Mouse (Mus musculus): ENCODE measurements around the gene Gna15. TPM values are rescaled to one million over a fixed set of nuclear protein-coding genes. Genes with fewer than 3 reads are reported as not detected.

Gene Gna15
- polyA plus RNA-seq, 1 experiment from 2014 or later: 11.3 TPM

- Histone ChIP-seq H3K9me3 (ENCODE audit: control insufficient read depth, low read length) (no peaks in the 10 kb centered on the region), H3K27ac (ENCODE audit: low read depth, low read length) (peak overlapping the region; percentile 85), H3K4me3 (ENCODE audit: low read depth, low read length) (peak overlapping the region; percentile 90), H3K4me2 (peak overlapping the region; percentile 97), H3K27me3 (replicated peaks; ENCODE audit: control insufficient read depth, insufficient read depth, low read length) (no peaks in the 10 kb centered on the region), H3K36me3 (ENCODE audit: control insufficient read depth, insufficient read depth, low read length) (peaks cover 8% of the 10 kb centered on the region), H3K4me1 (replicated peaks; ENCODE audit: control insufficient read depth, insufficient read depth, low read length) (peaks cover 40% of the 10 kb centered on the region), H3K9ac (ENCODE audit: low read depth, low read length) (peak overlapping the region; percentile 93)
- DNase-seq (ENCODE audit: low spot score) (no peak), ATAC-seq (replicated peaks; ENCODE audit: low FRiP score) (peak; percentile 34)
- 1% methylated on average over 36 of the region's 36 CpGs for WGBS
Measured at GRCm38 (mm10) chr10:81559627-81560539, 35.9 kb upstream of the Gna15 start.

GRCm38 (mm10) chr10:81559163-81559626 lies 35.2 kb upstream of the Gna15 start, which contains the start of gene Aes:
Gene Aes, plus strand, starts transcription at chr10:81559488.
- peak within 1 kb of the TSS; percentile 85 for H3K27ac ChIP-seq (ENCODE audit: low read depth, low read length)
- peak within 1 kb of the TSS; percentile 93 for H3K9ac ChIP-seq (ENCODE audit: low read depth, low read length)
- H3K4me3 ChIP-seq (ENCODE audit: low read depth, low read length): peak within 1 kb of the TSS; percentile 90
- no peaks in the 10 kb centered on the region for H3K9me3 ChIP-seq (ENCODE audit: control insufficient read depth, low read length)
- no peaks in the 10 kb centered on the region for H3K27me3 ChIP-seq (replicated peaks; ENCODE audit: control insufficient read depth, insufficient read depth, low read length)
- H3K4me2 ChIP-seq: peak within 1 kb of the TSS; percentile 97
- ATAC-seq (replicated peaks; ENCODE audit: low FRiP score): peak; percentile 59
- peaks cover 34% of the 10 kb centered on the region for H3K4me1 ChIP-seq (replicated peaks; ENCODE audit: control insufficient read depth, insufficient read depth, low read length)
- WGBS: under 1% methylated on average over 47 of the region's 53 CpGs
- peaks cover 7% of the 10 kb centered on the region for H3K36me3 ChIP-seq (ENCODE audit: control insufficient read depth, insufficient read depth, low read length)
- peak; percentile 62 for DNase-seq (ENCODE audit: low spot score)

GRCm38 (mm10) chr10:81557491-81557890 lies 33.5 kb upstream of the Gna15 start:
- H3K27me3 ChIP-seq (replicated peaks; ENCODE audit: control insufficient read depth, insufficient read depth, low read length): no peaks in the 10 kb centered on the region
- no peaks in the 10 kb centered on the region for H3K9me3 ChIP-seq (ENCODE audit: control insufficient read depth, low read length)
- no peak overlapping the region for H3K27ac ChIP-seq (ENCODE audit: low read depth, low read length)
- peaks cover 19% of the 10 kb centered on the region for H3K4me1 ChIP-seq (replicated peaks; ENCODE audit: control insufficient read depth, insufficient read depth, low read length)
- H3K9ac ChIP-seq (ENCODE audit: low read depth, low read length): no peak overlapping the region
- peaks cover 7% of the 10 kb centered on the region for H3K36me3 ChIP-seq (ENCODE audit: control insufficient read depth, insufficient read depth, low read length)
- H3K4me2 ChIP-seq: no peak overlapping the region
- no peak for DNase-seq (ENCODE audit: low spot score)
- H3K4me3 ChIP-seq (ENCODE audit: low read depth, low read length): no peak overlapping the region
- ATAC-seq (replicated peaks; ENCODE audit: low FRiP score): no peak
- 21% methylated on average over 1 of the region's 1 CpGs for WGBS

GRCm38 (mm10) chr10:81556282-81556681 lies 32.3 kb upstream of the Gna15 start:
- Histone ChIP-seq H3K9me3 (ENCODE audit: control insufficient read depth, low read length) (no peaks in the 10 kb centered on the region), H3K9ac (ENCODE audit: low read depth, low read length) (no peak overlapping the region), H3K36me3 (ENCODE audit: control insufficient read depth, insufficient read depth, low read length) (no peaks in the 10 kb centered on the region), H3K4me1 (replicated peaks; ENCODE audit: control insufficient read depth, insufficient read depth, low read length) (peaks cover 15% of the 10 kb centered on the region), H3K4me3 (ENCODE audit: low read depth, low read length) (no peak overlapping the region), H3K27me3 (replicated peaks; ENCODE audit: control insufficient read depth, insufficient read depth, low read length) (no peaks in the 10 kb centered on the region), H3K27ac (ENCODE audit: low read depth, low read length) (no peak overlapping the region), H3K4me2 (no peak overlapping the region)
- WGBS: 66% methylated on average over 3 of the region's 3 CpGs
- ATAC-seq (replicated peaks; ENCODE audit: low FRiP score) (no peak), DNase-seq (ENCODE audit: low spot score) (no peak)

GRCm38 (mm10) chr10:81553807-81554755 lies 30.1 kb upstream of the Gna15 start:
- no peaks in the 10 kb centered on the region for H3K9me3 ChIP-seq (ENCODE audit: control insufficient read depth, low read length)
- DNase-seq (ENCODE audit: low spot score) (no peak), ATAC-seq (replicated peaks; ENCODE audit: low FRiP score) (no peak)
- H3K27ac ChIP-seq (ENCODE audit: low read depth, low read length): no peak overlapping the region
- no peaks in the 10 kb centered on the region for H3K27me3 ChIP-seq (replicated peaks; ENCODE audit: control insufficient read depth, insufficient read depth, low read length)
- no peak overlapping the region for H3K9ac ChIP-seq (ENCODE audit: low read depth, low read length)
- H3K36me3 ChIP-seq (ENCODE audit: control insufficient read depth, insufficient read depth, low read length): no peaks in the 10 kb centered on the region
- 77% methylated on average over 6 of the region's 6 CpGs for WGBS
- no peak overlapping the region for H3K4me3 ChIP-seq (ENCODE audit: low read depth, low read length)
- H3K4me1 ChIP-seq (replicated peaks; ENCODE audit: control insufficient read depth, insufficient read depth, low read length): peaks cover 8% of the 10 kb centered on the region
- H3K4me2 ChIP-seq: no peak overlapping the region

- peaks cover 6% of the 10 kb centered on the region; the same call in 1 of the 2 replicates for H3K4me1 ChIP-seq (replicated peaks; ENCODE audit: control insufficient read depth, insufficient read depth, low read length)
- H3K27ac ChIP-seq (ENCODE audit: low read depth, low read length): no peak overlapping the region
- DNase-seq (ENCODE audit: low spot score) (no peak), ATAC-seq (replicated peaks; ENCODE audit: low FRiP score) (no peak)
- 83% methylated on average over 5 of the region's 5 CpGs for WGBS
- no peaks in the 10 kb centered on the region for H3K9me3 ChIP-seq (ENCODE audit: control insufficient read depth, low read length)
- no peaks in the 10 kb centered on the region for H3K27me3 ChIP-seq (replicated peaks; ENCODE audit: control insufficient read depth, insufficient read depth, low read length)
- no peak overlapping the region for H3K9ac ChIP-seq (ENCODE audit: low read depth, low read length)
- no peak overlapping the region for H3K4me3 ChIP-seq (ENCODE audit: low read depth, low read length)
- no peak overlapping the region for H3K4me2 ChIP-seq
- no peaks in the 10 kb centered on the region for H3K36me3 ChIP-seq (ENCODE audit: control insufficient read depth, insufficient read depth, low read length)
Measured at GRCm38 (mm10) chr10:81553232-81553631, 29.2 kb upstream of the Gna15 start.

- Histone ChIP-seq H3K9me3 (ENCODE audit: control insufficient read depth, low read length) (no peaks in the 10 kb centered on the region), H3K27ac (ENCODE audit: low read depth, low read length) (no peak overlapping the region), H3K9ac (ENCODE audit: low read depth, low read length) (no peak overlapping the region), H3K36me3 (ENCODE audit: control insufficient read depth, insufficient read depth, low read length) (no peaks in the 10 kb centered on the region), H3K4me3 (ENCODE audit: low read depth, low read length) (no peak overlapping the region), H3K4me1 (replicated peaks; ENCODE audit: control insufficient read depth, insufficient read depth, low read length) (peaks cover 13% of the 10 kb centered on the region), H3K4me2 (peak overlapping the region; percentile 33; the same call in 1 of the 2 replicates), H3K27me3 (replicated peaks; ENCODE audit: control insufficient read depth, insufficient read depth, low read length) (no peaks in the 10 kb centered on the region)
- DNase-seq (ENCODE audit: low spot score) (peak; percentile 79), ATAC-seq (replicated peaks; ENCODE audit: low FRiP score) (peak; percentile 53)
- WGBS: 5% methylated on average over 12 of the region's 12 CpGs
Measured at GRCm38 (mm10) chr10:81551597-81552102, 27.6 kb upstream of the Gna15 start.

- Histone ChIP-seq H3K36me3 (ENCODE audit: control insufficient read depth, insufficient read depth, low read length) (no peaks in the 10 kb centered on the region), H3K4me1 (replicated peaks; ENCODE audit: control insufficient read depth, insufficient read depth, low read length) (peaks cover 25% of the 10 kb centered on the region), H3K27me3 (replicated peaks; ENCODE audit: control insufficient read depth, insufficient read depth, low read length) (no peaks in the 10 kb centered on the region), H3K9me3 (ENCODE audit: control insufficient read depth, low read length) (no peaks in the 10 kb centered on the region), H3K27ac (ENCODE audit: low read depth, low read length) (no peak overlapping the region), H3K9ac (ENCODE audit: low read depth, low read length) (no peak overlapping the region), H3K4me3 (ENCODE audit: low read depth, low read length) (no peak overlapping the region), H3K4me2 (no peak overlapping the region)
- DNase-seq (ENCODE audit: low spot score) (peak; percentile 80), ATAC-seq (replicated peaks; ENCODE audit: low FRiP score) (no peak)
- WGBS: 10% methylated on average over 7 of the region's 7 CpGs
Measured at GRCm38 (mm10) chr10:81550257-81550656, 26.2 kb upstream of the Gna15 start.
